Mouse (Mus musculus) retina, postnatal 7 days (tissue): ENCODE data around the gene Arrb2.
A peak's percentile ranks its signal among the peaks of the same experiment; 100 is the strongest.
"Not testable (repeated sequence)": the region's sequence is repeated elsewhere in the genome, so short reads cannot be mapped to it uniquely, and the experiment has no call there.

ENCODE experiments used
- DNase-seq: peaks from one replicate; pipeline ENCODE4 v3.0.0-alpha.2; 2012; ENCODE audit warnings: low read depth, low spot score

Arrb2 gene

GRCm38 (mm10) chr11:70432048-70432894 lies at the start of gene Arrb2:
TSS of gene Arrb2 (plus strand) at chr11:70432635.
- peak; percentile 95 for DNase-seq

GRCm38 (mm10) chr11:70384136-70384535 lies 48.3 kb upstream of the Arrb2 start:
- DNase-seq, result no peak

- peak; percentile 69 for DNase-seq
These were observed 45.0 kb upstream of the Arrb2 start for GRCm38 (mm10) chr11:70387436-70387835.

- DNase-seq, result no peak
These were observed 43.0 kb upstream of the Arrb2 start for GRCm38 (mm10) chr11:70389421-70389820.

- no peak for DNase-seq
These were observed 28.8 kb upstream of the Arrb2 start for GRCm38 (mm10) chr11:70403598-70403997.

GRCm38 (mm10) chr11:70409594-70410296 lies 22.7 kb upstream of the Arrb2 start, which contains the start of gene Pelp1:
TSS of gene Pelp1 (minus strand) at chr11:70410031.
- DNase-seq, result peak; percentile 87

- DNase-seq, result no peak
These were observed 22.2 kb upstream of the Arrb2 start for GRCm38 (mm10) chr11:70410297-70410643.

GRCm38 (mm10) chr11:70412591-70412990 lies 19.8 kb upstream of the Arrb2 start:
- DNase-seq, result no peak

GRCm38 (mm10) chr11:70413961-70414360 lies 18.5 kb upstream of the Arrb2 start:
- peak; percentile 62 for DNase-seq

- DNase-seq, result no peak
These were observed 14.2 kb upstream of the Arrb2 start for GRCm38 (mm10) chr11:70418199-70418598.

- no peak for DNase-seq
These were observed 12.9 kb upstream of the Arrb2 start for GRCm38 (mm10) chr11:70419486-70419885.

GRCm38 (mm10) chr11:70426598-70426997 lies 5.8 kb upstream of the Arrb2 start:
- not testable (repeated sequence) for DNase-seq

GRCm38 (mm10) chr11:70431574-70431973 lies 861 bp upstream of the Arrb2 start:
- DNase-seq, result no peak

- DNase-seq, result no peak
These were observed 597 bp downstream of the Arrb2 start for GRCm38 (mm10) chr11:70432895-70433568.

- no peak for DNase-seq
These were observed 1.1 kb downstream of the Arrb2 start for GRCm38 (mm10) chr11:70433569-70433943.

- DNase-seq, result no peak
These were observed 1.5 kb downstream of the Arrb2 start for GRCm38 (mm10) chr11:70433951-70434350.

- DNase-seq, result no peak
These were observed 3.0 kb downstream of the Arrb2 start for GRCm38 (mm10) chr11:70435476-70435875.

GRCm38 (mm10) chr11:70437426-70437825 lies 5.0 kb downstream of the Arrb2 start:
- no peak for DNase-seq

GRCm38 (mm10) chr11:70438728-70439374 lies 6.4 kb downstream of the Arrb2 start:
- no peak for DNase-seq

GRCm38 (mm10) chr11:70440637-70441036 lies 8.2 kb downstream of the Arrb2 start:
- DNase-seq, result no peak

GRCm38 (mm10) chr11:70441882-70442281 lies 9.4 kb downstream of the Arrb2 start:
- DNase-seq, result no peak

GRCm38 (mm10) chr11:70443964-70444363 lies 11.5 kb downstream of the Arrb2 start:
- DNase-seq, result no peak
